Mouse (Mus musculus) liver, postnatal 0 days (tissue): ENCODE results near the gene Rap1gds1. TPM values are rescaled to one million over a fixed set of nuclear protein-coding genes. Genes with fewer than 3 reads are reported as not detected.

Source experiments
- ATAC-seq: fragments of 200-750 bp; cut with Nextera tagmentation; 2 replicates; pipeline ENCODE4 v1.8.0; 2017; ENCODE audit warnings: mild to moderate bottlenecking, moderate library complexity
- DNase-seq: peaks from one replicate; pipeline ENCODE4 v3.0.0-alpha.2; 2016
- H3K27ac ChIP-seq: fragments of 300-500 bp; sonication (generic); 2 replicates; pipeline ENCODE4 v1.5.1; 2014; ENCODE audit warnings: antibody characterized with exemption, moderate library complexity, mild to moderate bottlenecking, low read depth
- H3K27me3 ChIP-seq: fragments of 300-500 bp; sonication (generic); 2 replicates; pipeline ENCODE4 v1.6.1; 2014; ENCODE audit warnings: low read length, control low read depth, mixed read lengths; ENCODE audit not compliant: insufficient read depth
- H3K36me3 ChIP-seq: fragments of 300-500 bp; sonication (generic); replicated peaks from 2 replicates; pipeline ENCODE4 v1.6.1; 2014; ENCODE audit warnings: mild to moderate bottlenecking, control low read depth, low read length, moderate library complexity, mixed read lengths; ENCODE audit not compliant: insufficient read depth
- H3K4me1 ChIP-seq: fragments of 300-500 bp; sonication (generic); 2 replicates; pipeline ENCODE4 v1.6.1; 2014; ENCODE audit warnings: antibody characterized with exemption, mild to moderate bottlenecking, control low read depth; ENCODE audit not compliant: insufficient read depth
- H3K4me2 ChIP-seq: fragments of 300-500 bp; sonication (generic); 2 replicates; pipeline ENCODE4 v1.6.1; 2014; ENCODE audit warnings: low read depth, mild to moderate bottlenecking, low read length, moderate library complexity, mixed read lengths
- H3K4me3 ChIP-seq: fragments of 300-500 bp; sonication (generic); 2 replicates; pipeline ENCODE4 v1.5.1; 2014; ENCODE audit warnings: low read depth, low read length
- H3K9ac ChIP-seq: fragments of 300-500 bp; sonication (generic); replicated peaks from 2 replicates; pipeline ENCODE4 v1.6.1; 2014; ENCODE audit warnings: mild to moderate bottlenecking, moderate library complexity
- H3K9me3 ChIP-seq: fragments of 300-500 bp; sonication (generic); 2 replicates; pipeline ENCODE4 v1.6.1; 2016; ENCODE audit warnings: mild to moderate bottlenecking, control low read depth, low read length, mixed read lengths
- CTCF ChIP-seq: sonication (generic); IDR thresholded peaks from 2 replicates; pipeline ENCODE4 v1.5.1; 2016; ENCODE audit warnings: antibody characterized with exemption, low read depth
- EP300 ChIP-seq: IDR thresholded peaks from 2 replicates; pipeline ENCODE4 v1.6.1; 2016; ENCODE audit warnings: antibody characterized with exemption, low read depth, mild to moderate bottlenecking
- WGBS: fragments of 180-500 bp; shearing (Covaris S2); extraction: QIAGEN DNeasy Blood & Tissue Kit; methylation state at CpG from one replicate; pipeline ENCODE4 v1.1.7; 2014; ENCODE audit not compliant: insufficient replicate concordance; 5-methylcytosine and 5-hydroxymethylcytosine counted together
- polyA plus RNA-seq: library from polyadenylated mRNA; unstranded; fragments of >200 nt; fragmentation: Nextera tagmentation; extraction: Ambion mirVana; gene quantifications from 2 replicates; pipeline ENCODE4 v1.2.1, GENCODE M21; 2015

Rap1gds1 gene
- polyA plus RNA-seq, 1 experiment from 2014 or later = 9.9 TPM

GRCm38 (mm10) chr3:139037030-139037429 is 38.0 kb downstream of the Rap1gds1 start:
- H3K4me3 ChIP-seq = no peak overlapping the region
- H3K27ac ChIP-seq = no peak overlapping the region
- no peak for DNase-seq

GRCm38 (mm10) chr3:139033179-139033578 is 41.8 kb downstream of the Rap1gds1 start:
- TF ChIP-seq EP300 = no peak
- TF ChIP-seq CTCF = no peak
- H3K36me3 ChIP-seq = no peaks in the 10 kb centered on the region
- no peak overlapping the region for H3K4me2 ChIP-seq
- ATAC-seq (no peak), DNase-seq (no peak)
- no peak overlapping the region for H3K27ac ChIP-seq
- WGBS = 77% methylated on average over 6 of the region's 6 CpGs
- H3K9ac ChIP-seq = no peak overlapping the region
- H3K9me3 ChIP-seq = no peaks in the 10 kb centered on the region
- H3K4me3 ChIP-seq = no peak overlapping the region
- H3K4me1 ChIP-seq = 0 out of 2 replicates have a peak, but pooled peaks cover 2% of the 10 kb centered on the region
- no peaks in the 10 kb centered on the region for H3K27me3 ChIP-seq

More at GRCm38 (mm10) chr3:139037030-139037429, 38.0 kb downstream of the Rap1gds1 start:
- Histone ChIP-seq H3K27me3 (no peaks in the 10 kb centered on the region), H3K4me1 (0 out of 2 replicates have a peak, but pooled peaks cover 2% of the 10 kb centered on the region), H3K4me2 (no peak overlapping the region), H3K9ac (no peak overlapping the region), H3K36me3 (no peaks in the 10 kb centered on the region), H3K9me3 (no peaks in the 10 kb centered on the region)
- peak; percentile 70 for ATAC-seq
- no peak for TF ChIP-seq EP300
- TF ChIP-seq CTCF = 0 out of 2 replicates have a peak, but pooled peaks have one; percentile 12
- 66% methylated on average over 4 of the region's 4 CpGs for WGBS

GRCm38 (mm10) chr3:139030644-139031227 is 44.3 kb downstream of the Rap1gds1 start:
- Histone ChIP-seq H3K36me3 (no peaks in the 10 kb centered on the region), H3K4me1 (no peaks in the 10 kb centered on the region), H3K4me2 (no peak overlapping the region), H3K27me3 (no peaks in the 10 kb centered on the region), H3K27ac (no peak overlapping the region), H3K4me3 (no peak overlapping the region), H3K9me3 (no peaks in the 10 kb centered on the region), H3K9ac (no peak overlapping the region)
- no peak for ATAC-seq
- WGBS = 86% methylated on average over 4 of the region's 4 CpGs
- DNase-seq = no peak
- TF ChIP-seq CTCF = no peak
- no peak for TF ChIP-seq EP300

GRCm38 (mm10) chr3:139025077-139025476 is 49.9 kb downstream of the Rap1gds1 start:
- H3K4me2 ChIP-seq = no peak overlapping the region
- no peak overlapping the region for H3K27ac ChIP-seq
- no peaks in the 10 kb centered on the region for H3K9me3 ChIP-seq
- no peak for ATAC-seq
- H3K4me3 ChIP-seq = no peak overlapping the region
- TF ChIP-seq CTCF (no peak), EP300 (no peak)
- no peak overlapping the region for H3K9ac ChIP-seq
- H3K27me3 ChIP-seq = no peaks in the 10 kb centered on the region
- no peak for DNase-seq
- H3K4me1 ChIP-seq = 0 out of 2 replicates have a peak, but pooled peaks cover 4% of the 10 kb centered on the region
- 60% methylated on average over 5 of the region's 5 CpGs for WGBS
- no peaks in the 10 kb centered on the region for H3K36me3 ChIP-seq

GRCm38 (mm10) chr3:139023585-139023984 is 51.4 kb downstream of the Rap1gds1 start:
- Histone ChIP-seq H3K27ac (no peak overlapping the region), H3K4me2 (no peak overlapping the region), H3K4me1 (0 out of 2 replicates have a peak, but pooled peaks cover 4% of the 10 kb centered on the region), H3K36me3 (no peaks in the 10 kb centered on the region), H3K27me3 (no peaks in the 10 kb centered on the region), H3K9ac (no peak overlapping the region), H3K4me3 (no peak overlapping the region), H3K9me3 (no peaks in the 10 kb centered on the region)
- WGBS = 84% methylated on average over 8 of the region's 8 CpGs
- DNase-seq (no peak), ATAC-seq (no peak)
- TF ChIP-seq EP300 (no peak), CTCF (no peak)

GRCm38 (mm10) chr3:139012352-139012751 is 62.6 kb downstream of the Rap1gds1 start:
- 32% methylated on average over 9 of the region's 9 CpGs for WGBS
- Histone ChIP-seq H3K27ac (no peak overlapping the region), H3K9me3 (no peaks in the 10 kb centered on the region), H3K27me3 (no peaks in the 10 kb centered on the region), H3K36me3 (0 out of 2 replicates have a peak, but pooled peaks cover 2% of the 10 kb centered on the region), H3K9ac (no peak overlapping the region), H3K4me1 (no peaks in the 10 kb centered on the region), H3K4me2 (no peak overlapping the region), H3K4me3 (no peak overlapping the region)
- DNase-seq (no peak), ATAC-seq (no peak)
- peak; percentile 32; the same call in 1 of the 2 replicates for TF ChIP-seq CTCF
- TF ChIP-seq EP300 = no peak
